ENCODE assay signal across 16 mouse cellular contexts in the genomic region with DNA sequence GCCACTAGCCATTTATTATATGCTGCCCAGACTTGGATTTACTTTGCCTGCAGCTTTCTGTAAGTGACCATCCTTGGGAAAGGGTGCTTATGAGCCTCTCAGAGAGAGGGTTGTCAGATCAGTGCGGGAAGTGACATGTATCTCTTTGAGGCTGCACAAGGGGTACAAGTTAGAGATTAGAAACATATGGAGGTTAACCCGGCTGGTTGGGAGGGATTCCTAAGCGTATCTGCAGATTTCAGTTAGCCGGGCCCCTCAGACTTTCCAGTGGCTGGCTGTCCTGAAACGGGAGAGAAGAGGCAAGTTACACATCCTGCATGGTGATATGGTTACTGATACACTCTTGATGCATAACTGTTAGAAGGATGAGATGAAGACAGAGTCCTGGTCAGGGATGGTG.
"Had no signal": no experiment of that assay in that cellular context is flagged by ENCODE, and none has a peak within 500 bp of the region (broad histone marks: within the 10 kb centered on the region; RNA-seq: fewer than 3 reads in every experiment).

No protein-coding gene starts in this region.

- H3K36me3 ChIP-seq: intestine, embryonic 15.5 days; midbrain, embryonic 15.5 days; neural tube, embryonic 12.5 days; neural tube, embryonic 15.5 days had no signal

- H3K9me3 ChIP-seq: intestine, embryonic 15.5 days; kidney, embryonic 15.5 days; midbrain, embryonic 12.5 days; midbrain, embryonic 15.5 days; neural tube, embryonic 12.5 days; neural tube, embryonic 15.5 days; stomach, embryonic 15.5 days had no signal

- ATAC-seq: intestine, embryonic 15.5 days; midbrain, embryonic 15.5 days had no signal

- H3K4me2 ChIP-seq: intestine, embryonic 15.5 days; kidney, embryonic 15.5 days; lung, embryonic 14.5 days; midbrain, embryonic 12.5 days; midbrain, embryonic 15.5 days; neural tube, embryonic 12.5 days; neural tube, embryonic 15.5 days; stomach, embryonic 15.5 days had no signal

- H3K9ac ChIP-seq: intestine, embryonic 15.5 days; kidney, embryonic 15.5 days; lung, embryonic 14.5 days; midbrain, embryonic 12.5 days; midbrain, embryonic 15.5 days; neural tube, embryonic 12.5 days; neural tube, embryonic 15.5 days; stomach, embryonic 15.5 days had no signal

- H3K27ac ChIP-seq: intestine, embryonic 15.5 days; kidney, embryonic 15.5 days; macrophage; midbrain, embryonic 12.5 days; midbrain, embryonic 15.5 days; neural tube, embryonic 12.5 days; neural tube, embryonic 15.5 days; stomach, embryonic 15.5 days had no signal

- H3K27me3 ChIP-seq: intestine, embryonic 15.5 days; kidney, embryonic 15.5 days; midbrain, embryonic 12.5 days; midbrain, embryonic 15.5 days; neural tube, embryonic 12.5 days; neural tube, embryonic 15.5 days; stomach, embryonic 15.5 days had no signal

- DNase-seq: kidney, adult 11 months; kidney, adult 8-10 months; left cerebral cortex, postnatal 4 days; lung, embryonic 14.5 days; right cerebral cortex, adult 18-20 months; right cerebral cortex, postnatal 14 days; spleen, adult 18-20 months; thymus, postnatal 36 days had no signal

- H3K4me3 ChIP-seq: intestine, embryonic 15.5 days; kidney, embryonic 15.5 days; midbrain, embryonic 12.5 days; midbrain, embryonic 15.5 days; neural tube, embryonic 12.5 days; neural tube, embryonic 15.5 days; stomach, embryonic 15.5 days had no signal
